Mouse (Mus musculus) erythroid progenitor cell, adult 5-6 weeks (primary cell): ENCODE results near the gene Tlx2. TPM values are rescaled to one million over a fixed set of nuclear protein-coding genes. Genes with fewer than 3 reads are reported as not detected.
A peak's percentile ranks its signal among the peaks of the same experiment; 100 is the strongest.

ENCODE experiments used
- ATAC-seq: replicated peaks from 2 replicates; pipeline ENCODE4 v1.8.0; 2016; ENCODE audit warnings: moderate number of reproducible peaks, mild to moderate bottlenecking, moderate TSS enrichment, inconsistent platforms; ENCODE audit not compliant: poor library complexity, low FRiP score, severe bottlenecking
- total RNA-seq, 2 experiments: library from RNA; stranded (forward) in 1 of 2; stranded (reverse) in 1 of 2; fragments of 150-400 nt in 1 of 2; fragments of 186-747, 209-891 nt in 1 of 2; gene quantifications; 2 replicates each; pipeline versions ENCODE4 v1.2.3 to v1.2.4; 2015 to 2017; ENCODE audit warnings: low replicate concordance in 2 of 2

Gene Tlx2
- total RNA-seq, 2 experiments from 2014 or later, result not detected

- no peak for ATAC-seq
Observed at GRCm38 (mm10) chr6:83029777-83030176, 40.3 kb downstream of the Tlx2 start.

- no peak for ATAC-seq
Observed at GRCm38 (mm10) chr6:83027706-83028105, 42.4 kb downstream of the Tlx2 start.

GRCm38 (mm10) chr6:83027293-83027692 is 42.8 kb downstream of the Tlx2 start:
- no peak for ATAC-seq

GRCm38 (mm10) chr6:83025221-83025620 is 44.9 kb downstream of the Tlx2 start:
- no peak for ATAC-seq

- no peak for ATAC-seq
Observed at GRCm38 (mm10) chr6:83024421-83024820, 45.7 kb downstream of the Tlx2 start.

GRCm38 (mm10) chr6:83023786-83024185 is 46.3 kb downstream of the Tlx2 start:
- no peak for ATAC-seq

- peak; percentile 53; the same call in 1 of the 2 replicates for ATAC-seq
Observed at GRCm38 (mm10) chr6:83023008-83023407, 47.1 kb downstream of the Tlx2 start.

- ATAC-seq, result no peak
Observed at GRCm38 (mm10) chr6:83020836-83021593, 49.1 kb downstream of the Tlx2 start.

- peak; percentile 64 for ATAC-seq
Observed at GRCm38 (mm10) chr6:83020121-83020520, 50.0 kb downstream of the Tlx2 start.

- no peak for ATAC-seq
Observed at GRCm38 (mm10) chr6:83019044-83019443, 51.0 kb downstream of the Tlx2 start.

Other genes with a start within 250 kb of the Tlx2 start
- gene Sema4f, start 130.5 kb downstream of the Tlx2 start, total RNA-seq (2015; ENCODE audit: low replicate concordance), result not detected in 2 replicates
- 0.39 TPM in 1 of 2 replicates, not detected in the other for gene Sema4f, start 130.5 kb downstream of the Tlx2 start, total RNA-seq (2017; ENCODE audit: low replicate concordance)
- gene M1ap, start 123.4 kb downstream of the Tlx2 start, total RNA-seq (2015; ENCODE audit: low replicate concordance), result 4.6 and 12.6 TPM in 2 replicates
- gene M1ap, start 123.4 kb downstream of the Tlx2 start, total RNA-seq (2017; ENCODE audit: low replicate concordance), result 2.6 and 19.8 TPM in 2 replicates
- 20.5 and 27.4 TPM in 2 replicates for gene Dok1, start 36.8 kb downstream of the Tlx2 start, total RNA-seq (2015; ENCODE audit: low replicate concordance)
- 26.9 and 34.7 TPM in 2 replicates for gene Dok1, start 36.8 kb downstream of the Tlx2 start, total RNA-seq (2017; ENCODE audit: low replicate concordance)
- 0.84 and 3.6 TPM in 2 replicates for gene Loxl3, start 36.1 kb downstream of the Tlx2 start, total RNA-seq (2015; ENCODE audit: low replicate concordance)
- gene Loxl3, start 36.1 kb downstream of the Tlx2 start, total RNA-seq (2017; ENCODE audit: low replicate concordance), result 0.38 and 3.2 TPM in 2 replicates
- 275 and 371 TPM in 2 replicates for gene Aup1, start 15.8 kb downstream of the Tlx2 start, total RNA-seq (2015; ENCODE audit: low replicate concordance)
- 190 and 242 TPM in 2 replicates for gene Aup1, start 15.8 kb downstream of the Tlx2 start, total RNA-seq (2017; ENCODE audit: low replicate concordance)
- gene Htra2, start 15.0 kb downstream of the Tlx2 start, total RNA-seq (2015; ENCODE audit: low replicate concordance), result 114 and 126 TPM in 2 replicates
- gene Htra2, start 15.0 kb downstream of the Tlx2 start, total RNA-seq (2017; ENCODE audit: low replicate concordance), result 65.7 and 87.8 TPM in 2 replicates
- gene Dqx1, start 12.4 kb downstream of the Tlx2 start, total RNA-seq (2015; ENCODE audit: low replicate concordance), result 2.5 and 6.8 TPM in 2 replicates
- gene Dqx1, start 12.4 kb downstream of the Tlx2 start, total RNA-seq (2017; ENCODE audit: low replicate concordance), result 3.7 and 3.9 TPM in 2 replicates
- gene Pcgf1, start 7.6 kb upstream of the Tlx2 start, total RNA-seq (2015; ENCODE audit: low replicate concordance), result 49.5 and 81.1 TPM in 2 replicates
- gene Pcgf1, start 7.6 kb upstream of the Tlx2 start, total RNA-seq (2017; ENCODE audit: low replicate concordance), result 7.6 and 21.1 TPM in 2 replicates
- not detected in 2 replicates for gene Lbx2, start 16.1 kb upstream of the Tlx2 start, total RNA-seq (2015; ENCODE audit: low replicate concordance)
- gene Lbx2, start 16.1 kb upstream of the Tlx2 start, total RNA-seq (2017; ENCODE audit: low replicate concordance), result not detected in 2 replicates
- gene Ccdc142, start 31.3 kb upstream of the Tlx2 start, total RNA-seq (2015; ENCODE audit: low replicate concordance), result 1.1 TPM in 1 of 2 replicates, not detected in the other
- gene Ccdc142, start 31.3 kb upstream of the Tlx2 start, total RNA-seq (2017; ENCODE audit: low replicate concordance), result 3.7 TPM in 1 of 2 replicates, not detected in the other
- 2.9 TPM in 1 of 2 replicates, not detected in the other for gene Gm42688, start 31.3 kb upstream of the Tlx2 start, total RNA-seq (2015; ENCODE audit: low replicate concordance)
- gene Gm42688, start 31.3 kb upstream of the Tlx2 start, total RNA-seq (2017; ENCODE audit: low replicate concordance), result 1.1 and 3.5 TPM in 2 replicates
- 49.5 and 61.6 TPM in 2 replicates for gene Mrpl53, start 38.7 kb upstream of the Tlx2 start, total RNA-seq (2015; ENCODE audit: low replicate concordance)
- 36.2 and 38.0 TPM in 2 replicates for gene Mrpl53, start 38.7 kb upstream of the Tlx2 start, total RNA-seq (2017; ENCODE audit: low replicate concordance)
- gene Mogs, start 45.2 kb upstream of the Tlx2 start, total RNA-seq (2015; ENCODE audit: low replicate concordance), result 4.6 and 14.4 TPM in 2 replicates
- 13.1 and 17.1 TPM in 2 replicates for gene Mogs, start 45.2 kb upstream of the Tlx2 start, total RNA-seq (2017; ENCODE audit: low replicate concordance)
- 42.3 and 48.7 TPM in 2 replicates for gene Wbp1, start 51.3 kb upstream of the Tlx2 start, total RNA-seq (2015; ENCODE audit: low replicate concordance)
- gene Wbp1, start 51.3 kb upstream of the Tlx2 start, total RNA-seq (2017; ENCODE audit: low replicate concordance), result 77.9 and 83.6 TPM in 2 replicates
- 5.8 and 7.5 TPM in 2 replicates for gene Ino80b, start 55.1 kb upstream of the Tlx2 start, total RNA-seq (2015; ENCODE audit: low replicate concordance)
- 7.4 and 24.1 TPM in 2 replicates for gene Ino80b, start 55.1 kb upstream of the Tlx2 start, total RNA-seq (2017; ENCODE audit: low replicate concordance)
- gene Rtkn, start 65.2 kb upstream of the Tlx2 start, total RNA-seq (2015; ENCODE audit: low replicate concordance), result not detected in 2 replicates
- 0.30 TPM in 1 of 2 replicates, not detected in the other for gene Rtkn, start 65.2 kb upstream of the Tlx2 start, total RNA-seq (2017; ENCODE audit: low replicate concordance)
- not detected in 2 replicates for gene Wdr54, start 86.1 kb upstream of the Tlx2 start, total RNA-seq (2015; ENCODE audit: low replicate concordance)
- gene Wdr54, start 86.1 kb upstream of the Tlx2 start, total RNA-seq (2017; ENCODE audit: low replicate concordance), result not detected in 2 replicates
- gene 1700003E16Rik, start 86.1 kb upstream of the Tlx2 start, total RNA-seq (2015; ENCODE audit: low replicate concordance), result not detected in 2 replicates
- not detected in 2 replicates for gene 1700003E16Rik, start 86.1 kb upstream of the Tlx2 start, total RNA-seq (2017; ENCODE audit: low replicate concordance)
- gene Dctn1, start 95.6 kb upstream of the Tlx2 start, total RNA-seq (2015; ENCODE audit: low replicate concordance), result 27.7 and 33.5 TPM in 2 replicates
- gene Dctn1, start 95.6 kb upstream of the Tlx2 start, total RNA-seq (2017; ENCODE audit: low replicate concordance), result 74.6 and 104 TPM in 2 replicates
- not detected in 2 replicates for gene Slc4a5, start 149.5 kb upstream of the Tlx2 start, total RNA-seq (2015; ENCODE audit: low replicate concordance)
- 0.39 TPM in 1 of 2 replicates, not detected in the other for gene Slc4a5, start 149.5 kb upstream of the Tlx2 start, total RNA-seq (2017; ENCODE audit: low replicate concordance)